Mouse (Mus musculus) embryonic facial prominence, embryonic 12.5 days (tissue): ENCODE data around the gene Psmb2. TPM values are rescaled to one million over a fixed set of nuclear protein-coding genes. Genes with fewer than 3 reads are reported as not detected.

Experiments
- ATAC-seq: fragments of 200-750 bp; cut with Nextera tagmentation; 2 replicates; pipeline ENCODE4 v1.8.0; 2017; ENCODE audit not compliant: insufficient number of reproducible peaks, insufficient read depth, low FRiP score, low TSS enrichment
- H3K27ac ChIP-seq: fragments of 300-500 bp; sonication (generic); 2 replicates; pipeline ENCODE4 v1.5.1; 2016; ENCODE audit warnings: mild to moderate bottlenecking
- H3K27me3 ChIP-seq: fragments of 300-500 bp; sonication (generic); 2 replicates; pipeline ENCODE4 v1.6.1; 2016; ENCODE audit warnings: mild to moderate bottlenecking, moderate library complexity
- H3K36me3 ChIP-seq: fragments of 300-500 bp; sonication (generic); 2 replicates; pipeline ENCODE4 v1.6.1; 2016; ENCODE audit warnings: mild to moderate bottlenecking
- H3K4me1 ChIP-seq: fragments of 300-500 bp; sonication (generic); 2 replicates; pipeline ENCODE4 v1.6.1; 2016
- H3K4me2 ChIP-seq: fragments of 300-500 bp; sonication (generic); replicated peaks from 2 replicates; pipeline ENCODE4 v1.6.1; 2016; ENCODE audit warnings: mild to moderate bottlenecking, moderate library complexity
- H3K4me3 ChIP-seq: fragments of 300-500 bp; sonication (generic); 2 replicates; pipeline ENCODE4 v1.5.1; 2016; ENCODE audit warnings: mild to moderate bottlenecking
- H3K9ac ChIP-seq: fragments of 300-500 bp; sonication (generic); 2 replicates; pipeline ENCODE4 v1.6.1; 2016; ENCODE audit warnings: mild to moderate bottlenecking, moderate library complexity
- H3K9me3 ChIP-seq: fragments of 300-500 bp; sonication (generic); 2 replicates; pipeline ENCODE4 v1.6.1; 2016; ENCODE audit warnings: mild to moderate bottlenecking, moderate library complexity
- WGBS: fragments of 180-500 bp; shearing (Covaris S2); methylation state at CpG from one replicate; pipeline ENCODE4 v1.1.7; 2016; 5-methylcytosine and 5-hydroxymethylcytosine counted together
- polyA plus RNA-seq: library from polyadenylated mRNA; unstranded; fragments of >200 nt; fragmentation: Nextera tagmentation; extraction: Ambion mirVana; gene quantifications from 2 replicates; pipeline ENCODE4 v1.2.1, GENCODE M21; 2016

Psmb2 gene
- polyA plus RNA-seq, 1 experiment from 2014 or later, result 459 TPM

GRCm38 (mm10) chr4:126655356-126655755 is 22.1 kb upstream of the Psmb2 start:
- no peak overlapping the region for H3K27ac ChIP-seq
- no peak overlapping the region for H3K9ac ChIP-seq
- H3K4me2 ChIP-seq, result no peak overlapping the region
- H3K4me1 ChIP-seq, result no peaks in the 10 kb centered on the region
- ATAC-seq, result peak; percentile 56; the same call in 1 of the 2 replicates
- no peak overlapping the region for H3K4me3 ChIP-seq
- 11% methylated on average over 9 of the region's 9 CpGs for WGBS
- H3K36me3 ChIP-seq, result no peaks in the 10 kb centered on the region
- no peaks in the 10 kb centered on the region for H3K9me3 ChIP-seq
- no peaks in the 10 kb centered on the region for H3K27me3 ChIP-seq

GRCm38 (mm10) chr4:126661249-126661648 is 16.2 kb upstream of the Psmb2 start:
- Histone ChIP-seq H3K4me1 (no peaks in the 10 kb centered on the region), H3K4me3 (no peak overlapping the region), H3K4me2 (no peak overlapping the region), H3K36me3 (no peaks in the 10 kb centered on the region), H3K9ac (no peak overlapping the region), H3K27ac (no peak overlapping the region), H3K9me3 (no peaks in the 10 kb centered on the region), H3K27me3 (no peaks in the 10 kb centered on the region)
- no peak for ATAC-seq
- WGBS, result 78% methylated on average over 7 of the region's 7 CpGs

GRCm38 (mm10) chr4:126667075-126667474 is 10.4 kb upstream of the Psmb2 start:
- 91% methylated on average over 2 of the region's 2 CpGs for WGBS
- H3K9me3 ChIP-seq, result no peaks in the 10 kb centered on the region
- H3K36me3 ChIP-seq, result no peaks in the 10 kb centered on the region
- H3K9ac ChIP-seq, result no peak overlapping the region
- no peak for ATAC-seq
- no peaks in the 10 kb centered on the region for H3K4me1 ChIP-seq
- H3K27ac ChIP-seq, result no peak overlapping the region
- no peaks in the 10 kb centered on the region for H3K27me3 ChIP-seq
- no peak overlapping the region for H3K4me3 ChIP-seq
- no peak overlapping the region for H3K4me2 ChIP-seq

- no peak for ATAC-seq
- 89% methylated on average over 5 of the region's 5 CpGs for WGBS
Observed at GRCm38 (mm10) chr4:126682298-126682697, 4.9 kb downstream of the Psmb2 start.

GRCm38 (mm10) chr4:126683084-126683483 is 5.7 kb downstream of the Psmb2 start:
- no peak for ATAC-seq

More at GRCm38 (mm10) chr4:126682298-126682697, 4.9 kb downstream of the Psmb2 start:
- peaks cover 25% of the 10 kb centered on the region for H3K36me3 ChIP-seq
- no peak overlapping the region for H3K9ac ChIP-seq
- no peak overlapping the region for H3K4me2 ChIP-seq
- peaks cover 10% of the 10 kb centered on the region for H3K4me1 ChIP-seq
- no peak overlapping the region for H3K4me3 ChIP-seq
- no peak overlapping the region for H3K27ac ChIP-seq
- no peaks in the 10 kb centered on the region for H3K27me3 ChIP-seq
- H3K9me3 ChIP-seq, result no peaks in the 10 kb centered on the region

GRCm38 (mm10) chr4:126689457-126689856 is 12.0 kb downstream of the Psmb2 start:
- Histone ChIP-seq H3K4me3 (no peak overlapping the region), H3K9me3 (no peaks in the 10 kb centered on the region), H3K27me3 (no peaks in the 10 kb centered on the region), H3K4me1 (no peaks in the 10 kb centered on the region), H3K9ac (no peak overlapping the region), H3K27ac (no peak overlapping the region), H3K36me3 (peaks cover 47% of the 10 kb centered on the region), H3K4me2 (no peak overlapping the region)
- no peak for ATAC-seq
- WGBS, result 85% methylated on average over 2 of the region's 2 CpGs

More at GRCm38 (mm10) chr4:126683084-126683483, 5.7 kb downstream of the Psmb2 start:
- Histone ChIP-seq H3K27me3 (no peaks in the 10 kb centered on the region), H3K9me3 (no peaks in the 10 kb centered on the region), H3K9ac (no peak overlapping the region), H3K4me1 (peaks cover 9% of the 10 kb centered on the region), H3K36me3 (peaks cover 32% of the 10 kb centered on the region), H3K4me2 (no peak overlapping the region), H3K4me3 (no peak overlapping the region), H3K27ac (no peak overlapping the region)
- 81% methylated on average over 3 of the region's 3 CpGs for WGBS

GRCm38 (mm10) chr4:126693021-126693420 is 15.6 kb downstream of the Psmb2 start:
- Histone ChIP-seq H3K4me3 (no peak overlapping the region), H3K4me2 (no peak overlapping the region), H3K27me3 (no peaks in the 10 kb centered on the region), H3K4me1 (no peaks in the 10 kb centered on the region), H3K27ac (no peak overlapping the region), H3K36me3 (peaks cover 21% of the 10 kb centered on the region), H3K9ac (no peak overlapping the region), H3K9me3 (no peaks in the 10 kb centered on the region)
- ATAC-seq, result no peak
- WGBS, result 92% methylated on average over 5 of the region's 5 CpGs

GRCm38 (mm10) chr4:126696908-126697307 is 19.5 kb downstream of the Psmb2 start:
- no peak for ATAC-seq
- peaks cover 29% of the 10 kb centered on the region for H3K36me3 ChIP-seq
- 93% methylated on average over 4 of the region's 4 CpGs for WGBS

GRCm38 (mm10) chr4:126706630-126707438 is 29.4 kb downstream of the Psmb2 start:
- H3K27me3 ChIP-seq, result no peaks in the 10 kb centered on the region
- H3K4me2 ChIP-seq, result no peak overlapping the region
- no peaks in the 10 kb centered on the region for H3K4me1 ChIP-seq
- H3K9me3 ChIP-seq, result no peaks in the 10 kb centered on the region
- no peak overlapping the region for H3K9ac ChIP-seq
- no peak overlapping the region for H3K4me3 ChIP-seq
- no peak overlapping the region for H3K27ac ChIP-seq
- ATAC-seq, result no peak
- WGBS, result 35% methylated on average over 12 of the region's 12 CpGs
- H3K36me3 ChIP-seq, result peaks cover 68% of the 10 kb centered on the region

More at GRCm38 (mm10) chr4:126696908-126697307, 19.5 kb downstream of the Psmb2 start:
- no peak overlapping the region for H3K27ac ChIP-seq
- H3K4me2 ChIP-seq, result no peak overlapping the region
- H3K4me3 ChIP-seq, result no peak overlapping the region
- H3K4me1 ChIP-seq, result no peaks in the 10 kb centered on the region
- H3K9ac ChIP-seq, result no peak overlapping the region
- H3K9me3 ChIP-seq, result no peaks in the 10 kb centered on the region
- no peaks in the 10 kb centered on the region for H3K27me3 ChIP-seq

GRCm38 (mm10) chr4:126707439-126707826 is 30.0 kb downstream of the Psmb2 start:
- no peak overlapping the region for H3K9ac ChIP-seq
- ATAC-seq, result no peak
- H3K4me3 ChIP-seq, result no peak overlapping the region
- no peak overlapping the region for H3K4me2 ChIP-seq
- no peaks in the 10 kb centered on the region for H3K4me1 ChIP-seq
- H3K36me3 ChIP-seq, result peaks cover 62% of the 10 kb centered on the region
- no peaks in the 10 kb centered on the region for H3K27me3 ChIP-seq
- WGBS, result 46% methylated on average over 5 of the region's 5 CpGs
- H3K27ac ChIP-seq, result no peak overlapping the region
- no peaks in the 10 kb centered on the region for H3K9me3 ChIP-seq

- peak overlapping the region; percentile 11 for H3K4me3 ChIP-seq
- WGBS, result 3% methylated on average over 18 of the region's 18 CpGs
Observed at GRCm38 (mm10) chr4:126732111-126732510, 54.7 kb downstream of the Psmb2 start.

More at GRCm38 (mm10) chr4:126732111-126732510, 54.7 kb downstream of the Psmb2 start:
- no peaks in the 10 kb centered on the region for H3K9me3 ChIP-seq
- H3K27ac ChIP-seq, result no peak overlapping the region
- peak overlapping the region; percentile 16 for H3K4me2 ChIP-seq
- 0 out of 2 replicates have a peak overlapping the region, but pooled peaks have one; percentile 12 for H3K9ac ChIP-seq
- H3K4me1 ChIP-seq, result peaks cover 9% of the 10 kb centered on the region; the same call in 1 of the 2 replicates
- no peak for ATAC-seq
- H3K36me3 ChIP-seq, result no peaks in the 10 kb centered on the region
- peaks cover 83% of the 10 kb centered on the region for H3K27me3 ChIP-seq
